Mouse (Mus musculus) hindbrain, embryonic 10.5 days (tissue): ENCODE data around the gene Vps16. TPM values are rescaled to one million over a fixed set of nuclear protein-coding genes. Genes with fewer than 3 reads are reported as not detected.
A peak's percentile ranks its signal among the peaks of the same experiment; 100 is the strongest.

Experiments
- DNase-seq: peaks from one replicate; pipeline ENCODE4 v3.0.0-alpha.2; 2017; ENCODE audit warnings: low spot score
- H3K27ac ChIP-seq: fragments of 300-500 bp; sonication (generic); 2 replicates; pipeline ENCODE4 v1.5.1; 2016; ENCODE audit warnings: mild to moderate bottlenecking, moderate library complexity
- H3K27me3 ChIP-seq: fragments of 300-500 bp; sonication (generic); 2 replicates; pipeline ENCODE4 v1.6.1; 2016; ENCODE audit warnings: mild to moderate bottlenecking; ENCODE audit not compliant: poor library complexity, insufficient read depth, severe bottlenecking
- H3K36me3 ChIP-seq: fragments of 300-500 bp; sonication (generic); 2 replicates; pipeline ENCODE4 v1.6.1; 2016; ENCODE audit warnings: mild to moderate bottlenecking, moderate library complexity
- H3K4me1 ChIP-seq: fragments of 300-500 bp; sonication (generic); replicated peaks from 2 replicates; pipeline ENCODE4 v1.6.1; 2016; ENCODE audit warnings: mild to moderate bottlenecking
- H3K4me3 ChIP-seq: fragments of 300-500 bp; sonication (generic); 2 replicates; pipeline ENCODE4 v1.5.1; 2016; ENCODE audit warnings: mild to moderate bottlenecking, moderate library complexity
- H3K9me3 ChIP-seq: fragments of 300-500 bp; sonication (generic); 2 replicates; pipeline ENCODE4 v1.6.1; 2016; ENCODE audit warnings: mild to moderate bottlenecking, moderate library complexity
- WGBS: fragments of 180-500 bp; shearing (Covaris S2); methylation state at CpG from one replicate; pipeline ENCODE4 v1.1.7; 2016; 5-methylcytosine and 5-hydroxymethylcytosine counted together
- polyA plus RNA-seq: library from polyadenylated mRNA; unstranded; fragments of >200 nt; fragmentation: Nextera tagmentation; extraction: Ambion mirVana; gene quantifications from 2 replicates; pipeline ENCODE4 v1.2.1, GENCODE M21; 2016

The Vps16 gene
- polyA plus RNA-seq, 1 experiment from 2014 or later = 120 TPM

DNA sequence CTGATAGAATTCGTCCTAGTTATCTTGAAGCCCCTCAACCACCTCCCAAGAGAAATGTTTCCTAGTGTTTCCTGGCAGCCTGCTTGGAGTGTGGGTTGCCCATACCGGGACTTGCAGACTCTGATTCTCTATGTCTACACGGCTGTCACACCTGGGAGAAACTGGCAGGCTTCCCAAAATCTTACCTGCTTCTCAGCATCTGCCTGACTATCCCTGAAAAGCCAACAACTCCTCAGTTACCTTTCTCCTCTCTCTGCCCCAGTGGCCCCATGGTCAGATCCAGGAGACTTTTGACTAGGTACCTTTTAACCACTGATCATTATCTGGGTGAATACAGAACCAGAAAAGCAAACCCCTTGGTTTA, 27.6 kb downstream of the Vps16 start:
- Histone ChIP-seq H3K36me3 (0 out of 2 replicates have a peak, but pooled peaks cover 3% of the 10 kb centered on the region), H3K27ac (no peak overlapping the region), H3K27me3 (peaks cover 26% of the 10 kb centered on the region), H3K4me3 (peak overlapping the region; percentile 94), H3K9me3 (no peaks in the 10 kb centered on the region), H3K4me1 (peaks cover 41% of the 10 kb centered on the region)
- WGBS = 86% methylated on average over 3 of the region's 3 CpGs
- no peak for DNase-seq

DNA sequence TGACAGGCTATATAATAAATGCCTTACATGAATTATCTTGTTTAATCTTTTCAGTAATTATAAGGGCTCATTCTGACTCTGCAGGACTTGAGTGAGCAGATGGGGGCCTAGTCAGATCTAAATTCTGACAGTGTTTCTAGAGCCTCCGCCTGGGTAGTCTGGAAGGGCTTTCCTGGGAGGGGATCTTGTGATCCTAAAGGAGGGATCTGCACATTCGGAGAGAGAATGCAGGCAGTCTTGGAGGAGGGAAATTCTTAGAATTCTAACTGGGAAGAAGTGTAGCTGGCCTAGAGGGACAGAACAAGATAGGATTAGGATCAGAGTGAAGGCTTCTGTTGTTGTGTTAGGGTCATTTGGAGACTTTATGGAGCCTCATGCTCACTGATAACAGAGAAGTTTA, 28.1 kb downstream of the Vps16 start:
- no peaks in the 10 kb centered on the region for H3K9me3 ChIP-seq
- H3K4me1 ChIP-seq = peaks cover 41% of the 10 kb centered on the region
- H3K27ac ChIP-seq = no peak overlapping the region
- H3K27me3 ChIP-seq = peaks cover 21% of the 10 kb centered on the region
- 0 out of 2 replicates have a peak, but pooled peaks cover 3% of the 10 kb centered on the region for H3K36me3 ChIP-seq
- no peak overlapping the region for H3K4me3 ChIP-seq
- DNase-seq = no peak
- 72% methylated on average over 2 of the region's 2 CpGs for WGBS

DNA sequence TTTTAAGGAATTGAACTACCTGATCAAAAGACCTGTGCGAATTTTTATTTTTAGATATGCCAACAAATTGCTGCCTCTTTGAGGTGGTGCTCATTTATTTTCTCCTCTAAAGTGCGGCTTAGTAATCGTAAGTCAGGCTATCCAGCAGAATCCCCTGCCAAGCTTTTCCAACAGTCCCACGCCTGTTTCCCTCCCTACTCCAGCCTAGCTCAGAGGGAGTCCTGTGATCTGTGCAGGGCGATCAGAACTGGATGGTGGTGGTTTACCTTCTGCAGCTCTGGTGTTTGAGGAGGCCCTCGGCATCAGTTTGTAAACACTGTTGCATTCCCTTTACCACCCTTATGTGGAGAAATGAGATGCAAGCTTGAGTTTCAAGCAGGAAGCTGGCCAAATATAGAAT, 29.3 kb downstream of the Vps16 start:
- Histone ChIP-seq H3K27me3 (peaks cover 11% of the 10 kb centered on the region), H3K4me1 (peaks cover 41% of the 10 kb centered on the region), H3K27ac (no peak overlapping the region), H3K4me3 (no peak overlapping the region), H3K36me3 (0 out of 2 replicates have a peak, but pooled peaks cover 3% of the 10 kb centered on the region), H3K9me3 (no peaks in the 10 kb centered on the region)
- DNase-seq = no peak
- 80% methylated on average over 6 of the region's 6 CpGs for WGBS

DNA sequence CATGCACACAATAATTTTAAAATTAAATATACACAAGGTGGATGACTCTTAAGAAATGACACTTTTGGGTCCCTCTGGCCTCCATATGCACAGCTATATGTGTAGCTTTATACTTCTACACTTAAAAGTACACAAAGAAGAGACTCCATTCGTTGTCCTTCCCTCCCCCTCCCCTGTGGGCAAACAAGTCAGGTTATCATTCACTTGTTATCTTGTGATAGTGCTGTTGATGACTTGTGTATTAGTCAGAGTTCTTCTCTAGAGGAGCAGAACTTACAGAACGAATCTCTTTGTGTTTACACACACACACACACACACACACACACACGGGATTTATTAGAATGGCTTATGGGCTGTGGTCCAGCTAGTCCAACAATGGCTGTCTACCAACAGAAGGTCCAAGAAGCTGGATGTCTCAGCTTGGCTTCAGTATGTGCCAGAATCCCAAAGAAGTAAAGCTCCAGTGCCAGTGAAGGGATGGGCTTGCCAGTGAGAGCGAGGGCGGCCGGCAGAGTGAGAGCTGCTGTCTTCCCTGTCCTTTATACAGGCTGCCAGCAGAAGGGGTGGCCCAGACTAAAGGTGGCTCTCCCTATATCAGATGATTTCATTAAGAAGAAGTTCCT, 30.7 kb downstream of the Vps16 start:
- no peak for DNase-seq
- WGBS = 87% methylated on average over 6 of the region's 6 CpGs
- no peak overlapping the region for H3K4me3 ChIP-seq
- peaks cover 32% of the 10 kb centered on the region for H3K4me1 ChIP-seq
- no peaks in the 10 kb centered on the region for H3K27me3 ChIP-seq
- H3K27ac ChIP-seq = no peak overlapping the region
- H3K9me3 ChIP-seq = no peaks in the 10 kb centered on the region
- H3K36me3 ChIP-seq = 0 out of 2 replicates have a peak, but pooled peaks cover 3% of the 10 kb centered on the region

DNA sequence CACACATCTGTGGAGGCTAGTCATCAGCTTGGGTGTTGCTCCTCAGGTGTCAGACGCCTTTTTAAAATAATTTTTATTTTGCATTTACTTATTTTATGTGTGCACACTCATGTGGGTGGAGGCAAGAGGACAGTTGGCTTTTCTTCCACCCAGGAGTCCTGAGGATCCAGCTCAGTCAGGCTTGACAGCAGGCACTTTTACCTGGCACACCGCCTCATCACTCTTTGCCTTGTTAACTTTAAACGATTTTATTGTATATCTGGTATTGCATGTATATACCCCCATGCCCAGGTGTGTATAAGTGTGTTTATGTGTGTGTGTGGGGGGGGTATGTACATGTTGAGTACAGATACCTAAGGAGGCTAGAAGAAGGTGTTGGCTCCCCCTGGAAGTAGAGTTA, 33.7 kb downstream of the Vps16 start:
- Histone ChIP-seq H3K4me1 (0 out of 2 replicates have a peak, but pooled peaks cover 4% of the 10 kb centered on the region), H3K36me3 (no peaks in the 10 kb centered on the region)
- no peak for DNase-seq

DNA sequence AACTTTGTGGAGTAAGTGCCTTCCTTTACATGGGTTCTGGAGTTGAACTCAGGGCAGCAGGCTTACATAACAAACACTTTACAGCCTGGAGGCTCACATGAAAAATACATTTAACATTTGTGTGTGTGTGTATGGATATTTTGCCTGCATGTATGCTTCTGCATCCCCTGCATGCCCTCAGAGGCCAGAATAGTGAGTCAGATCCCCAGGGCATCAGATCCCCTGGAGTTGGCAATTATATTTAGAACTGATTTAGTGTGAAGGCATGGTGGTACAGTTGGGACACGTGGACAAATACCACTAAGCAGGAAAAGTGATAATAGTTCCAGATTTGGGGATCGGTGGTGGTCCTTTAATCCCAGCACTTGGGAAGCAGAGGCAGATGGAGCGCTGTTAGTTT, 35.4 kb downstream of the Vps16 start:
- no peak for DNase-seq
- Histone ChIP-seq H3K4me3 (no peak overlapping the region), H3K9me3 (no peaks in the 10 kb centered on the region), H3K36me3 (0 out of 2 replicates have a peak, but pooled peaks cover 6% of the 10 kb centered on the region), H3K27me3 (no peaks in the 10 kb centered on the region), H3K4me1 (0 out of 2 replicates have a peak, but pooled peaks cover 4% of the 10 kb centered on the region), H3K27ac (no peak overlapping the region)
- WGBS = 88% methylated on average over 3 of the region's 3 CpGs

More for the DNA sequence above, 33.7 kb downstream of the Vps16 start:
- Histone ChIP-seq H3K27me3 (no peaks in the 10 kb centered on the region), H3K27ac (no peak overlapping the region), H3K4me3 (no peak overlapping the region), H3K9me3 (no peaks in the 10 kb centered on the region)
- WGBS = 88% methylated on average over 3 of the region's 3 CpGs

DNA sequence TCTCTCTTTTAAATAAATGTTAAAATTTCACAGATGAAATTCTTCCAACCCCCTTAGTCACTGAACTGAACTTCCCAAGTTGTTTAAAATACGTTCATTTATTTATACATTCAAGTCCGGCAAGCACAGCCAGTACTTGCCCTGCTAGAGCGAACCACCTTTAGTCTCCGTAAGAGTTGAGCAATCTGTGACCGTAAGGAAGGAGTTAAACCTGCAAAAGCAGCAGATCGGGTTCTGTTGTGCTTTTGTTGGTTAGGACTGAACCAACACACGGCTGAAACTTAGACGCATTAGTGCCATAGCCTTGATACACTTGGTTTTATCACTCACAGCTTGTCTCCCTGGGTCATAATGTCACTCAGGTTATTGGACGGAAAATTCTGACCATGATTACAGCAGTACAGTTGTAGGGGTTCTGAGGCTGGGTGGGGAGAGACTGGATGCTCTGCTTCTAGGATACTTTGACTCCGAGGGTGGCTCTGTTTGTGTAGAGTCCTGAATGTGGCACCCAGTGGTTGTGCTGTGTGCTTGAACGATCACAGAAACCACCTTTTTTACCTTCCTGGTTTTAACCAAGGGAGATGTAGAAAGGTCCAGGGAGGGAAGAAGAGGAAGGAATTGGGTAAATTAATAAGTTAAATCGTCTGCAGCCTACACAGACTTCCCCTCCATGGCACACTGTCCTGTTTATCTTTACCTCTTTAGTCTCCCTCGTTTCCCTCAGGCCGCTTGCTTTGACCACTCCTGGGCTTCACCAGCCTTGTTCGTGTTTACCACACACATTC, 37.3 kb downstream of the Vps16 start:
- Histone ChIP-seq H3K36me3 (0 out of 2 replicates have a peak, but pooled peaks cover 6% of the 10 kb centered on the region), H3K27ac (no peak overlapping the region), H3K9me3 (no peaks in the 10 kb centered on the region), H3K27me3 (no peaks in the 10 kb centered on the region), H3K4me1 (no peaks in the 10 kb centered on the region), H3K4me3 (no peak overlapping the region)
- DNase-seq = no peak
- WGBS = 81% methylated on average over 15 of the region's 15 CpGs

DNA sequence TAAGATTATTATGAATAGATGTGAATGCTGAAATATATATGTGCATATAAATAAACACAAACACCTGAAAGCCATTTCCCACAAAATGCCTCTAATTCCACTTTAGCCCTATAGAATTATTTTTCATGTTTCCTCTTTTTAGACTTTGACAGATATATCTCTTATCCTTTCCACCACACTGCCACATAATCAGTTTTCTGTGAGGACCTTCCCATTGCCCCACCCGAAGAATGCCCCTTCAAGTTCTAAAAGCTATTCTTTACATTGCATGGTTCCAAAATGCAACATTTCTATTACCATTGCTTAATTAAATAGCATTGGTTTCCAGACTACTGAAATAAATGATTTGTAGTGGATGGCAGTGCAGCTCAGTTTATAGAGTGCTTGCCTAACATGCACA, 42.3 kb downstream of the Vps16 start:
- Histone ChIP-seq H3K27me3 (no peaks in the 10 kb centered on the region), H3K36me3 (0 out of 2 replicates have a peak, but pooled peaks cover 6% of the 10 kb centered on the region), H3K4me3 (no peak overlapping the region), H3K27ac (no peak overlapping the region), H3K9me3 (no peaks in the 10 kb centered on the region), H3K4me1 (peaks cover 23% of the 10 kb centered on the region)
- DNase-seq = no peak
- 88% methylated on average over 1 of the region's 1 CpGs for WGBS

DNA sequence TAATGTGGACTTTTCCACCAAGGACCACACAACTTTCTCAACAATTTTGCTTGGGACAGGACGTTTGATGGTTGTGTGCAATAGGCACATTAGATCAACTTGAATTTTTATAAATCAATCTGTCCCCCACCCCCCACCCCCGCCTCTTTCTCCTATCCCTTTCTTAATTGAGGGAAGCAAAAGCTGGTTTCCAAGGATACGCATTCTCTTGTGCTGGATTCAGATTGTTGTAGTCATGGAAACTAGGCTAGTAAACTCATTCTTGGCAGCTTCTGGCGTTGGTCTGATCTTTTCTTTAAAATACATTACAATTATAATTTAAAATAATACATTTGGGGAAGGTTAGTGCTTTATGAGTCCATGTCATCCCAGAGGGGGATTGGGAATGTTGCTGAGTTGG, 45.2 kb downstream of the Vps16 start:
- DNase-seq = no peak
- WGBS = 38% methylated on average over 4 of the region's 4 CpGs
- Histone ChIP-seq H3K36me3 (no peaks in the 10 kb centered on the region), H3K27me3 (no peaks in the 10 kb centered on the region), H3K4me3 (no peak overlapping the region), H3K4me1 (peaks cover 23% of the 10 kb centered on the region), H3K27ac (no peak overlapping the region), H3K9me3 (no peaks in the 10 kb centered on the region)

DNA sequence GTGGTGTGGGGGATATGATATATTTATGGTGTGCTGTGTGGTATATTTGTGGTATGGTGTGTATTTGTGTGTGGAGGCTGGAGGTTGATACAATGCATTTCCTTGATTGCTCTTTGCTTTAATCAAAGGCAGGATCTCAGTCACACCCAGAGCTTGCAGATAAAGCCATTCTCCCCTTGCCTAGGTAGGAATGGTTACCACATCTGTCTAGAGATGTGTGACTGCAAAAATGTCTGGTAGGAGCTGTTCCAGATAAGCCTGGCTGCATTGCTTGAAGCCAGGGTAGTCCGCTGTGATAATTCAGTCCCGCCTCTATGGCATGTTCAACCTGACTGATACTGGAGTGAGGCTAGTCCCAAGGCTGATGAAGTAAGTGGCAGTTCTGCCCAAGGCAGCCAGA, 45.8 kb downstream of the Vps16 start:
- WGBS = 86% methylated on average over 2 of the region's 2 CpGs
- Histone ChIP-seq H3K4me3 (no peak overlapping the region), H3K36me3 (no peaks in the 10 kb centered on the region), H3K4me1 (peaks cover 23% of the 10 kb centered on the region), H3K27me3 (no peaks in the 10 kb centered on the region), H3K9me3 (no peaks in the 10 kb centered on the region), H3K27ac (peak overlapping the region; percentile 35; the same call in 1 of the 2 replicates)
- DNase-seq = no peak

DNA sequence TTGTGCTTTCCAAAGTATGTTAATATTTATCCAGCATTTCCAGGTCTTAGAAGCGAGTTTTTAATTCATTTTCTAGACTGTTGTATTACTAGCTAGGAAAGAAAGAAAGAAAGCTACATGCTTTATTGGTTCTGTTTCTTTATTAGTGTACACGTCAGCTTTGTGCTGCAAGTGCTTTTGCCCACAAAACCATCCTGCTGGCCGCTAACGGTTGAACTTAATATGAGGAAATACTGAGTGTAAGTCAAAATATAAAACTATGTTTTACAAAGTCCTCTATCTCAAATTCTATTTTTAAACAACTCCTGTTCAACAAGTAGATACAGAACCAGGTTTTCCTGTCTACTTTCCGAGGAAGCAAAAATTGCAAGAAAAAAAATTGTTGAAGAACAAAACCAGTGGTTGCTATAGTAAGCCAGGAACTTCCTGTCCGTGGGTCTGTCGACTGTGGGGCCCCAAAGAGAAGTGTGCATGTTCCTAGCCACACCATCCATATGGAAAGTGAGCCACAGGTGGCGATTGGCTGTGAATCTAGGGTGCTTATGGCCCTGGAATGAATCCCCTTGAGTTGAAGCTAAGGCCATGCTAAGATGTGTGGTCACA, 48.9 kb downstream of the Vps16 start:
- Histone ChIP-seq H3K36me3 (peaks cover 14% of the 10 kb centered on the region), H3K4me1 (peaks cover 23% of the 10 kb centered on the region), H3K4me3 (no peak overlapping the region), H3K27ac (no peak overlapping the region), H3K9me3 (peaks cover 4% of the 10 kb centered on the region; the same call in 1 of the 2 replicates), H3K27me3 (no peaks in the 10 kb centered on the region)
- no peak for DNase-seq
- WGBS = 85% methylated on average over 8 of the region's 8 CpGs

DNA sequence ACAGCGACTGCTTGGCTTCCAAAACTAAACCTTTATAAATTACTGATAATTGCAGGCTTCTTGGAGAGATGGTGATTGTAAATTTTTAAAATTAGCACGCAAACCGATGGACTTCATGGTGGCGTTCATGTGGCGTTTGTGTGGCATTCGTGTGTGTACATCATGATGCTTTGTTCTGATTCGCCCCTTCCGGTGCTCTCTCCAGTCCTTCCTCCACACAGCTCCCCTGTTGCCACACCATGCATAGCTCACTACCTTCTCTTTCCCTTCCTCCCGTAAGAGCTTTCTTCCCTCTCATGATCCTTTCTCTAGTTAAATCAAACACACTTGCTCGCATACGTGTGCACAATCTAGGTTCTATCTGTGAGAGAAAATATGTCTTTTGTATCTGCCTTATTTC, 51.6 kb downstream of the Vps16 start:
- no peaks in the 10 kb centered on the region for H3K4me1 ChIP-seq
- H3K27me3 ChIP-seq = no peaks in the 10 kb centered on the region
- H3K36me3 ChIP-seq = peaks cover 26% of the 10 kb centered on the region
- no peak overlapping the region for H3K4me3 ChIP-seq
- H3K27ac ChIP-seq = no peak overlapping the region
- H3K9me3 ChIP-seq = peaks cover 17% of the 10 kb centered on the region; the same call in 1 of the 2 replicates
- 94% methylated on average over 11 of the region's 11 CpGs for WGBS
- DNase-seq = no peak
